In the genomic region with DNA sequence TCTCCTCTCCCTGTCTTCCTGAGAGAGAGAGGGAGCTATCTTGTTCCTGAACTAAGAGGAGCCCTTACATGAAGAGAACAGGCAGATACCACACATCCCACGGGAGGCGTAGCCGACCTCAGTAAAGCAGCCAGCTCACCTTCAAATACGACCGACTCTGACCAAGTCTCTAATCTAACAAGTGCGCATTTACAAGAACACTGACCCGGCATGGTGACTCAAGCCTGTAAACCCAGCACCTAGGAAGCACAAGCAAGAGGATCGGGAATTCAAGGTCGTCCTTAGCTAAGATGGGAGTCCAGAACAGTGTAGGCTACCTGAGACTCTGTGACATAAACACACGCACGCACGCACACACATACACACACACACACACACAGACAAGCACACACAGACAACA, we compare ENCODE assay signal across 14 mouse cellular contexts. TPM values are rescaled to one million over a fixed set of nuclear protein-coding genes. Genes with fewer than 3 reads are reported as not detected.
"Had no signal": no experiment of that assay in that cellular context is flagged by ENCODE, and none has a peak within 500 bp of the region (broad histone marks: within the 10 kb centered on the region; RNA-seq: fewer than 3 reads in every experiment).

No protein-coding gene starts in this region.

- H3K4me3 ChIP-seq: kidney, embryonic 15.5 days; limb, embryonic 13.5 days; midbrain, embryonic 15.5 days; neural tube, embryonic 13.5 days had no signal

- H3K9ac ChIP-seq: kidney, embryonic 15.5 days; limb, embryonic 13.5 days; liver, embryonic 14.5 days; midbrain, embryonic 15.5 days; neural tube, embryonic 13.5 days had no signal

- H3K27ac ChIP-seq: kidney, embryonic 15.5 days; limb, embryonic 13.5 days; liver, embryonic 14.5 days; midbrain, embryonic 15.5 days; neural tube, embryonic 13.5 days had no signal

- H3K27me3 ChIP-seq: limb, embryonic 13.5 days; midbrain, embryonic 15.5 days had no signal

- H3K4me2 ChIP-seq: kidney, embryonic 15.5 days; limb, embryonic 13.5 days; midbrain, embryonic 15.5 days; neural tube, embryonic 13.5 days had no signal

- DNase-seq: kidney, adult 11 months; kidney, postnatal 14 days; left cerebral cortex, postnatal 4 days; lung, adult 2 months; right cerebral cortex, postnatal 14 days had no signal

- H3K9me3 ChIP-seq: kidney, embryonic 15.5 days; limb, embryonic 13.5 days; midbrain, embryonic 15.5 days; neural tube, embryonic 13.5 days had no signal

- ATAC-seq: midbrain, embryonic 15.5 days had no signal

- H3K36me3 ChIP-seq: kidney, embryonic 15.5 days had no signal

RNA-seq across cellular contexts. Expression of a gene that starts 58.2 kb away (rescaled TPM):
- total RNA-seq: left cerebral cortex, adult 18-20 months; left cerebral cortex, postnatal 4 days; monocyte, adult 5-6 weeks had no signal
- polyA plus RNA-seq: kidney, embryonic 15.5 days; limb, embryonic 13.5 days; liver, embryonic 14.5 days; lung, adult 2 months; macrophage; neural tube, embryonic 13.5 days; stomach, embryonic 14.5 days had no signal
